Mouse (Mus musculus) thymus, adult 2 months (tissue): ENCODE measurements around the gene Olfr694. TPM values are rescaled to one million over a fixed set of nuclear protein-coding genes. Genes with fewer than 3 reads are reported as not detected.

Source experiments
- DNase-seq: peaks from one replicate; pipeline ENCODE4 v3.0.0; 2021
- H3K27ac ChIP-seq: fragments of 200-500 bp; 2 replicates; pipeline ENCODE4 v1.5.1; 2012; ENCODE audit warnings: low read length, control low read depth; ENCODE audit not compliant: control insufficient read depth, insufficient read depth
- H3K27me3 ChIP-seq: fragments of 200-500 bp; 2 replicates; pipeline ENCODE4 v1.6.1; 2012; ENCODE audit warnings: mild to moderate bottlenecking, low read length, moderate library complexity, mixed read lengths; ENCODE audit not compliant: control insufficient read depth, insufficient read depth
- H3K36me3 ChIP-seq: fragments of 200-500 bp; 2 replicates; pipeline ENCODE4 v1.6.1; 2012; ENCODE audit warnings: mild to moderate bottlenecking, low read length, moderate library complexity; ENCODE audit not compliant: control insufficient read depth, insufficient read depth
- H3K4me1 ChIP-seq: fragments of 200-500 bp; replicated peaks from 2 replicates; pipeline ENCODE4 v1.6.1; 2012; ENCODE audit warnings: low read length; ENCODE audit not compliant: control insufficient read depth, insufficient read depth
- H3K4me3 ChIP-seq: fragments of 200-500 bp; 2 replicates; pipeline ENCODE4 v1.5.1; 2012; ENCODE audit warnings: mild to moderate bottlenecking, low read length, control low read depth, moderate library complexity; ENCODE audit not compliant: control insufficient read depth, insufficient read depth
- CTCF ChIP-seq: fragments of 200-500 bp; IDR thresholded peaks from 2 replicates; pipeline ENCODE4 v1.5.1; 2012; ENCODE audit warnings: mild to moderate bottlenecking, control low read depth, low read length, moderate library complexity, borderline replicate concordance; ENCODE audit not compliant: control insufficient read depth, poor library complexity, insufficient read depth; ENCODE audit errors: extremely low read depth
- POLR2A ChIP-seq: fragments of 200-500 bp; IDR thresholded peaks from 2 replicates; pipeline ENCODE4 v1.6.1; 2012; ENCODE audit warnings: mild to moderate bottlenecking, low read length, control low read depth, moderate library complexity; ENCODE audit not compliant: control insufficient read depth, poor library complexity, insufficient read depth; ENCODE audit errors: extremely low read depth
- WGBS: fragments of 180-500 bp; shearing (Covaris S2); methylation state at CpG from one replicate; pipeline ENCODE4 v1.1.7; 2018; 5-methylcytosine and 5-hydroxymethylcytosine counted together
- polyA plus RNA-seq: library from polyadenylated mRNA; depleted of rRNA; stranded (reverse); fragments of >200 nt; gene quantifications from 2 replicates; pipeline ENCODE4 v1.2.3, GENCODE M21; 2012; rRNA removed

The Olfr694 gene
- polyA plus RNA-seq, 1 experiment, result not detected

DNA sequence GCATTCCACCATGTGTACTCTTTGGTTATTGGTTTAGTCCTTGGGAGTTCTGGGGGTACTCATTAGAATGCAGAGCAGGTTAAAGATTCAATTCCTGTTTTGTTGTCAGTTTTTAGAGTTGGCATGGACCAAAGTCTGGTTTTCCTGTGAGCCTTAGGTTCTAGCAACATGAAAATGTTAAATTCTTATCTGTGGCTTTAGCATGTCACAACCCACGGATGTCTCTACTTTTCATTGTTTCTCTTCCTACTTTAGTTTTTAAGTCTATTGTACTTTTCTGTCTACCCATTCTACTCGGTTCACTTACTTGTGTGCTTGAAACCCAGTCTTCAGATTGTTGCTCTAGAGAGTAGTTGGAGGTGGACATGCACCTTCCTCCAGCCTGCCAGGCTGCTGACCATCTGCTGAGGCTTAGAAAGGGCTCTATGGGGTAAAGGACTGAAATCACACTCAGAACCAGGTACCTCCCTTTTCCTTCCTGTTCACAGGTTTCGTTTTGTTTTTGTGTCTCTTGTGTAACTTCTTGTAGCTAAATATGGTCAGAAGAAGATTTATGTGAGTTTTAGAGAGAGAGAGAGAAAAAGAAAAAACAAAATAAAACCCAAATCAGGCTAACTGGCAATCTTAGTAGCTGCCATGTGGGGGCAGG is 47.3 kb downstream of the Olfr694 start:
- no peaks in the 10 kb centered on the region for H3K27me3 ChIP-seq
- DNase-seq, result no peak
- WGBS, result 5% methylated on average over 3 of the region's 3 CpGs
- H3K4me1 ChIP-seq, result peaks cover 2% of the 10 kb centered on the region
- no peaks in the 10 kb centered on the region for H3K36me3 ChIP-seq
- TF ChIP-seq POLR2A (no peak), CTCF (no peak)
- no peak overlapping the region; the same call in 1 of the 2 replicates for H3K4me3 ChIP-seq
- peak overlapping the region; percentile 87 for H3K27ac ChIP-seq

DNA sequence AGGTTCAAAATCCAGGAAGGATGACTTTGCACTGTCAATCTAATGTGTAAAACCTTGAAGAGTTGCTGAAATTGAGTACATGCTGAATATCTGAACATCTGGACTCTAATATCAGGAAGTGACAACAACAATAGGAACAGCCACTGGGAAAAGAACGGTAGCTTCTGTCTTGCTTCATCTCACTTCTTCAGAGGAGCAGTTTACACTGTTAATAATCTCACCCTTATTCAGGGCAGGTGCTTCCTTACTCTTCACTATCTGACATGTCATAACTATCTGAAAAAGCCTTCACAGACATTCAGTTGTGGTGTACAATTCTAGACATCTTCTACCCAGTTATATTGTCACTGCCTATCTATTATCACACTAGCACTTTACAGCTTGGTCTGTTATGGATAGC is 50.8 kb downstream of the Olfr694 start:
- Histone ChIP-seq H3K4me1 (peaks cover 2% of the 10 kb centered on the region), H3K27me3 (no peaks in the 10 kb centered on the region), H3K4me3 (no peak overlapping the region), H3K27ac (no peak overlapping the region), H3K36me3 (no peaks in the 10 kb centered on the region)
- no peak for DNase-seq
- WGBS, result 0% methylated on average over 1 of the region's 1 CpGs
- TF ChIP-seq POLR2A (no peak), CTCF (no peak)

- no peaks in the 10 kb centered on the region for H3K36me3 ChIP-seq
- no peaks in the 10 kb centered on the region for H3K4me1 ChIP-seq
- H3K27me3 ChIP-seq, result no peaks in the 10 kb centered on the region
- no peak overlapping the region for H3K27ac ChIP-seq
- TF ChIP-seq POLR2A, result no peak
- no peak for TF ChIP-seq CTCF
- 96% methylated on average over 4 of the region's 4 CpGs for WGBS
- H3K4me3 ChIP-seq, result no peak overlapping the region
- DNase-seq, result no peak
Measured at GRCm38 (mm10) chr7:106635560-106635959, 56.1 kb downstream of the Olfr694 start.

Other genes with a start within 250 kb of the Olfr694 start
- gene Olfr693, start 11.2 kb downstream of the Olfr694 start, polyA plus RNA-seq, result not detected in 2 replicates
- gene Olfr695, start 24.6 kb upstream of the Olfr694 start, polyA plus RNA-seq, result not detected in 2 replicates
- not detected in 2 replicates for gene Olfr697, start 50.6 kb upstream of the Olfr694 start, polyA plus RNA-seq
- gene Olfr698, start 63.6 kb upstream of the Olfr694 start, polyA plus RNA-seq, result not detected in 2 replicates
- not detected in 2 replicates for gene Olfr699, start 101.4 kb upstream of the Olfr694 start, polyA plus RNA-seq
- gene Olfr700, start 117.0 kb upstream of the Olfr694 start, polyA plus RNA-seq, result not detected in 2 replicates
- gene Olfr701, start 122.3 kb upstream of the Olfr694 start, polyA plus RNA-seq, result 0.09 TPM in 1 of 2 replicates, not detected in the other
- not detected in 2 replicates for gene Olfr702, start 142.1 kb upstream of the Olfr694 start, polyA plus RNA-seq
- not detected in 2 replicates for gene Olfr703, start 151.5 kb upstream of the Olfr694 start, polyA plus RNA-seq
- not detected in 2 replicates for gene Olfr704, start 171.4 kb upstream of the Olfr694 start, polyA plus RNA-seq
- not detected in 2 replicates for gene Olfr705, start 185.1 kb upstream of the Olfr694 start, polyA plus RNA-seq
- gene Olfr706, start 196.3 kb upstream of the Olfr694 start, polyA plus RNA-seq, result not detected in 2 replicates
- gene Olfr707, start 209.4 kb upstream of the Olfr694 start, polyA plus RNA-seq, result not detected in 2 replicates
- gene Olfr1532-ps1, start 216.2 kb upstream of the Olfr694 start, polyA plus RNA-seq, result not detected in 2 replicates
- gene Olfr709-ps1, start 240.4 kb upstream of the Olfr694 start, polyA plus RNA-seq, result not detected in 2 replicates